Mouse (Mus musculus) left cerebral cortex, postnatal 25 days (tissue): Measurements from ENCODE around the gene Nrg3. TPM values are rescaled to one million over a fixed set of nuclear protein-coding genes. Genes with fewer than 3 reads are reported as not detected.

Experiments used
- DNase-seq, 2 experiments: peaks; one replicate each; pipeline ENCODE4 v3.0.0; 2022; ENCODE audit warnings: low spot score in 2 of 2, mixed read lengths in 1 of 2
- intact Hi-C: fragments of 180-260 bp; cut with DNase I; formaldehyde crosslinking; loops from one replicate; pipeline ENCODE4 v1.15.1; 2025
- total RNA-seq, 2 experiments: library from RNA; stranded (reverse); gene quantifications; 2 replicates each; pipeline ENCODE4 v1.2.3; 2021

Nrg3 gene
- total RNA-seq, 2 experiments from 2014 or later = 71.8 to 72.5 TPM

DNA sequence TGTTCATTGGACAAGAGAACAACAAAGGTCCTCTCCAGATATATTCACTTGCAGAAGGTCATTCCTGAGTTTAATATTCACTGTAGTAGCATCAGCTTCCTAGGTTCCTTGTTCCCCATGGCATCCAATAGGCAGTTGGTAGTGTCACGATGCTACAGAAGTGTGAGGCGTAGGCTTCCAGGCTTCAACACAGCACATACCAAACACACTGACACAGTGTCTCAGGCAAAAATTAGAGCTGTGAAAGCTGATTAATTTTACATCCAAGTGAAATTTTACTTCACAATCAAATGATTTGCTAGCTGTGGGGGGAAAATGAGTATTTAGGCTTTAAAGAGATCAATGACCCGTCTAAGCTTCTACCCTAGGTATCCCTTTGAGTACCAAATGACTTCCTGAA lies 438.4 kb downstream of the Nrg3 start:
- peak; percentile 39 to 81 for DNase-seq
- intact Hi-C loops = no loop called here

DNA sequence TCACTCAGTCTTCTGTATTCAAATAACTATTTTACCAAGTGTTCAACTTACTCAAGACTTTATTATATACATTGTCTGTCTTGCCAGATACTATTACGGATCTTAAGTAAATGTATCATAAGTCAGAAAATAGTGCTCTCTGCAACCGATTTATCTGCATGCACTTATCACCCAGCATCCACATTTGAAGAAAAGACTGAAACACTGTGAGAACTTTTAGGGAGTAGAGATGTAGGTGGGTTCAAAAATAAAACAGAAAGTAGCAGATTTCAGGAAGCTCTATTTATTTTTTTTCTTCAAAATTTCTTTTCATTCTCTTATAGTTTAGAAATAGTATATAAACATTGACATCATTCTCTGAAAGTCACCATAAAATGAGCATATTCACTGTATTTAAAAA lies 449.8 kb downstream of the Nrg3 start:
- DNase-seq = peak in 1 of 2 experiments; percentile 62
- intact Hi-C loops = no loop called here

DNA sequence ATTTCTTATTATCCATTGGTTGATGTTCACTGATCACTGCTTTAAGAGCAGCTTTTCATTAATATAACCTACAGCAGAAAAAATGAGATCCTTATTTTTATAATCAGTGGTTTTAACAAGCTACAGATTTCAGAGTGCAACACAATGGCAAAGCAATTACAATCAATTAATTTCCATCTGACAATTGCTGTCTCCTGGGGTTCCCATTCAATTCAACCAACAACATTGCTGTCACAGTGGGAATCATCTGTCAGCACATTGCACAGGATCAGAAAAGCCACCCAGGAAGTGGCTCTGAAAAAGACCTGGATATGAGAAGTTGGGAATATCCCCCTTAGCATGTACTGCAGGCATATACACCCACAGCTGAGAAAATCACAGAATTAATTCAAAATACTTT lies 458.8 kb downstream of the Nrg3 start:
- no peak for DNase-seq
- intact Hi-C loops = no loop called here

DNA sequence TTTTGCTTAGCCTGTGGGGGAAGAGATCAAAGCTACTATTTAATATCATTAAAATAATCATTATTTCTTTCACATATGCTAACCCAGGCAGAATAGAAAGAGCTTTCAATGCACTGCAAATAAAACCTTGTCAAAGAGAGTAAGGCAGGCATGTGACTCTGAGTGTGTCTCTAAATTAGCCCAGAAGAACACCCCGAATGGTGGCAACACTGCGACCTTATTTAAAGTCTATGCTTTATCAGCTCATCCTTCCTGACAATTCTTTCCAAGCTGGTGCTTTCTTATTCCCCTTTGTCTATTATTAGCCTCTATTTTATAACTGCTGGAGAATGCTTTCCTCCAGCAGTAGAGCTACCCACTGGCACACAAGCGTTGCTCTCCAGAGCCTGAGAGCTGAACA lies 475.0 kb downstream of the Nrg3 start:
- intact Hi-C loops = no loop called here
- peak in 1 of 2 experiments; percentile 14 for DNase-seq

DNA sequence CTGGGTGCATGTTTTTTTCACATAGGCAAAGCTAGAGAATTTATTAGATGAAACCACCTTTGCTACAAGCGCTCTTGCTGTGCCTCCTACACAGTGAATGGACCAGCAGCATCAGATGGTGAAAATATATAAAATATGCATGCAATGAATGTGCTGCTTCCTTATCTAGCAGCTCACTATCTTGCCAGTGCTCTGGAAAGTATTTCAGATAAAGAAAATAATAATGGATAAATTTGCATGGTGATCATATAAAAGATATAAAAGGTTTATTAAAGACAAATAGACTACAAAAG lies 480.4 kb downstream of the Nrg3 start:
- DNase-seq = peak in 1 of 2 experiments; percentile 23
- intact Hi-C loops = loop anchor here (5.0 kb wide), 2 partner anchors 45 to 480 kb away; partner anchors contain the start of gene Nrg3

DNA sequence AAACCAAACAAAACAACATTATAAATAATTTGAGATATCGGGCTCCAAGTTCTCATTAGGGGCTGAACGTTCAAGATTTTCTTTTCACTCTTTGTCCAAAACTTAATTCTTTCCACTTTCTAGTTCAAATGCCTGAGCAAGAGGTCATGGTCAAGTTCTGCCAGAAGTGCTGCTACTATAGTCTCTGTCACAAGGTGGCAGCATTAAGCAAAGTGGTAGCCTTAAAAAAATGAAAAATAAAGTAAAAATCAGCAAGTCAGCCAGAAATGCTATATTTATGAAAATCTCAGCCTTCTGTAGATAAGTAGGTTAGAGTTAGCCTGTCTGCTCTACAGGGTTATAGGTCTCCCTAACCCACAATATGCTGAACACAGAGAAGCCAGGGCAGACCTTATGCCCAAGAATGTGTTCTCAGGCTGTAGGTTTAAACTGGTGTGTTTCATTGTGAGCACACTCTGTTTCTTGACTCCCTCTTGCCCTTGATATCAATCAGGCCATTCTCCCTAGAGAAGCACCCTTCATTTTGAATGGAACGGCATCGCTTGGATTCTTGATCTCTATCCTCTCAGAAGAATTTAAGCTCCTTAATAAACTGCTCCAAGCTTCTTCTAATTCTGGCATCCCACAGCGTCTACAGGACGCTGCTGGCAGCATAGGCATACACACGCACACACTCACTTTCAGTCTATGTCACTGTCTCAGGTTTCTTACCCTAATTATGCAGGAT lies 480.9 kb downstream of the Nrg3 start:
- peak; percentile 57 to 75 for DNase-seq
- intact Hi-C loops = loop anchor here (5.0 kb wide), 2 partner anchors 45 to 480 kb away; partner anchors contain the start of gene Nrg3

DNA sequence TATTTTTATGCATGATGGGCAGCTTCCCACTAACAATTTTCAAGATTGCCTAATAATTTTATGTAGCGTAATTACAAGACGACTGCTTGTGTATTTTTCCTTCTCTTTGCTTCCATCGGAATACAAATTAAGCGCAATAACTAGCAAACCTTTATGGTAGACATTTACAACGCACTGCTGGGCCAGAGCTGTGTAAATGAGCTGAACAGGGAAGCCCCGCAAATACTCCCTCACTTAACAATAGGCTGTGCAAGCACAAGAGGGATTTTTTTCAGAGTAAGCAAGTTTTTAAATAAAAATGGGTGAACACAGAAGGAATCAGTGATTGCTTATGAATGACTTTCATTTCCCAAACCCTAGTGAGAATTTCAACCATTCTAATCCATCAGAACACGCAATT lies 513.5 kb downstream of the Nrg3 start:
- no peak for DNase-seq
- intact Hi-C loops = no loop called here

DNA sequence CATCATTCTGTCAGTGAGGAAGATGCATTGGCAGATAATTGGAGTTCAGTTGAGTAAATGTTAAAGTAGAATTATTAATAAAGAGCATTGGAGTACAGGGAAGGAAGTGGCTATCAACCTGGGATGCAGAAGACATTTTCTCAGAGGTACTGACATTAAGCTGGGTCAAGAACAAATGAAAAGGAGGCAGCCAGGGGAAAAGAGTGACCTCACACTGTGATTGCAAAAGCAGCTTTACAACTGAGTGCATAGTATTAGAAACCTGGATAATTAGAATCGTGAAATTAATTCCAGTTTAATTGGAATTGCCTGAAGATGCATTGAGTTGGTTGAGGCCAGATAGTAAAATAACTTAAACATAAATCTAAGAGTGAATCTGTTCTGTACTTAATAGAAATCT lies 535.4 kb downstream of the Nrg3 start:
- intact Hi-C loops = no loop called here

DNA sequence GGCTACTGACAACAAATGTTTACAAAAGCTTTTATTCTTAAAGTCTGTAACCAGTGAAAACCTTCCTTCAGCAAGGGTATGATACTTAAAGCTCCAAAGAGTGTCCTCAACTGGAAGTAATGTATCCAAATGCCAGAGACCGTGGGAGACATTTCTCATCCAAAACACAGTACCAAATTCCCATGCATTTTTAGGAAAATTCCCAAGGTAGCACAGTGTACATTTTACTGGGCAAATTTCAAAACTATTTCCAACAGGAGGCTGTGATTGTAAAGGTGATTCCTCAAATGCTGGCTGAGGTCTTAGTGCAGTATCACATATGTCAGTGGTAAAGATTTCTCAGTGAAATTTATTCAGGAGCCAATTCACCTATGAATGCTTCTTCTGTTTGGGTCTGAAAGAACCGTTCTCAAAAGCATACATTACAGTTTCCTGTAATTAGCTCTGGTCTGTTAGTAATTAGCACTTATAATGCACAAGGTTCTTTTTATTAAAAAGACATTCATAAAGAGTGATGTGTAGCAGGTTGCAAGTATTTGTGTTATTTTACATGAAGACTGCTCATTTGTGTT lies 536.3 kb downstream of the Nrg3 start:
- intact Hi-C loops = no loop called here
- DNase-seq = no peak

More for the DNA sequence above, 535.4 kb downstream of the Nrg3 start:
- no peak for DNase-seq

DNA sequence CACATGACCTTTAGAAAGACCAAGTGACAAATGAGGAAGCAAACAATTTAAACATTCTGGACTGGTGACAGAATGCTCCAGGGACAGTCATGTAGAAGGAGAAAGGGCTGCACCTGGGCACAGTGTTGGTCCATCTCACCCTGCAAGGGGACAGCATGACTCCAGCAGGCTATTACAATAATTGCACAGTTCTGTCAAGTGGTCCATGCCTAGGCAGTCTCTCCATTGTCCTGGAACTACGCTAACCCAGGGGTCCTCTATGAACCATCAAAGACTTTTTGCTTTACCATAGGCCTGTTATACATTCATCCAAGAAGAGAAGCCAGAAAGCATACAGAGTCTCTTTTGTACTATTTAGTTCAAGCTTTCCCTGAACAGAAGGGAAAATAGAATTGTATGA lies 549.2 kb downstream of the Nrg3 start:
- intact Hi-C loops = no loop called here
- DNase-seq = no peak

DNA sequence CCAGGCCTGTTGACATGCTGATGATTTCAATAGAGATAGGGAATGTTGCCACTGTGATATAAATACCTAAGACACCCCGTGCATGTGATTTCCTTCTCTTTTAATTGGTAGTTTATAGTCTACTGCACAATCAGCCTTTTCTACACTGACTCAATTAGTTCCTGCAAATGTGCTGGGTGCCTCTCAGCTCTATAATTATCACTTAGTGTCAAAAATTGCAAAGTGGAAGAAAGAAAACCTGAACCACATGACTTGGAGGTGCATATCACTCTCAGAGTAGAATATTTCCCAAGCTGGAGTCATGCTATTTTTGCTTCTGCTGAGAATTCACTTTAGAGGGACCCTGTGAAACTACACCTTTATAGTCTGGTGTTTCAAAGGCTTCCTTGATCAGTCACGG lies 552.1 kb downstream of the Nrg3 start:
- intact Hi-C loops = no loop called here
- peak in 1 of 2 experiments; percentile 51 for DNase-seq

DNA sequence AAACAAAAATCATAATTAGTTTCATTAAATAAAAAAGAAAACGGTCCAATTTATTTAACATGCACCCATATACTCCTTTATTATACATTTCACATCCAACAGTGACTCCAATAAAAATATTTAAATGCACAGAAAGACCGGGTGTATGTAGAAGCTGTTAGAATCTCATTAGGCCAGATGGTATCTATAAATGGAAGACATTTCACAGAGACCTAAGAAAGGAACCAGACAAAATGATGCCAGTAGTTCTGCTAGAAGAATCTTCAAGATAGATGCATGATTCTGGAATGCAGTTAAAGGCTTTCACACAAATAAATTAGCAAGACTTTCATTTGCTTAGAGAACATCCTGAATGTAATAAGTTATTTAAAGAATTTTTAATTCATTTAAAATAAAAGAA lies 602.3 kb downstream of the Nrg3 start:
- intact Hi-C loops = no loop called here
- DNase-seq = peak in 1 of 2 experiments; percentile 77

DNA sequence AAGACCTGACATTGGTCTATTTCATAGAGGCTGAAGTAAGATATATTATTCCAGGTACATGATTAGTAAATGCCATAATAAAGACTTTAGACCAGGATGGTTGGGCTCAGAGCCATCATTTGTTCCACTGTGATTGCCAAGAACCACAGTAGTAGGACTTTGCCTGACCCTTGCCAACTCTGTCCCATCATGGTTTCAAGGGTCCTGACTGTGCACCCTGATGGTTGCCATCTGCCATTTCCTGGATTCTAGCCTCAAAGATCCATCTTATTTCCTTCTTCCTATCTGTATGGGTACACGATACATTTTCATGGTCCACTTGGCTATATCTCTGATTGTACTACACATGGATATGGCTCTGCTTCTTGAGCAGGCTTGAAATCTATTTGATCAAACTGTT lies 625.3 kb downstream of the Nrg3 start:
- peak in 1 of 2 experiments; percentile 16 for DNase-seq
- intact Hi-C loops = no loop called here

DNA sequence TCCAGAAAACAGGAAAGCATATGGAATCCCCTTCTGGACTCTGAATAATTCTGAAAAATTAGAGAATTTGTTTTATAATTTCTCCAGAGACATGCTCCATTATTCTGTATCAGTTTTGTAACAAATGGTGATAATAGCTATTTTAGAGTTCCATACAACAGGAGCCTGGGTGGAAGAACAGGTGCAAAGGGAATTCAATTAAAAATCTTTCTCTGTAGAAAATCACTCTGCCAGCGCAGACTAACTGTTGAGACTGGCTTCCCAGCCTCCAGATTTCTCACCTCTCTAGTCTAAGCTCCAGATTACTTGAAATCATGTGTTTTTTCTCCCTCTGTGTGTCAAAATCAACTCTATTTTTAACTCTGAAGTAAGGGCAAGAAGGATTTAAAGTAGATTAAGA lies 625.8 kb downstream of the Nrg3 start:
- intact Hi-C loops = no loop called here
- peak; percentile 36 to 90 for DNase-seq

DNA sequence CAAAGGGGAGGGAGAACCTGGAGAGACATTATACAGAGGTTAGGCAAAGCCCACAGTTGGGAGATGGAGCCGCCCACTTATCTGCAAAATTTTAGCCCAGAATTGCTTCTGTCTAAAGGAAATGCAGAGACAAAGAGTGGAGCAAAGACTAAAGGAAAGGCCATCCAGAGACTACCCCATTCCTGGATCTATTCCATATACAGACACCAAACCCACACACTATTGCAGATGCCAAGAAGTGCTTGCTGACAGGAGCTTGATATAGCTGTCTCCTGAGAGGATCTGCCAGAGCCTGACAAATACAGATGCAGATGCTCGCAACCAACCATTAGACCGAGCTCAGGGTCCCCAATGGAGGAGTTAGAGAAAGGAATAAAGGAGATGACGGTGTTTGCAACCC lies 637.9 kb downstream of the Nrg3 start:
- DNase-seq = peak in 1 of 2 experiments; percentile 66
- intact Hi-C loops = no loop called here

DNA sequence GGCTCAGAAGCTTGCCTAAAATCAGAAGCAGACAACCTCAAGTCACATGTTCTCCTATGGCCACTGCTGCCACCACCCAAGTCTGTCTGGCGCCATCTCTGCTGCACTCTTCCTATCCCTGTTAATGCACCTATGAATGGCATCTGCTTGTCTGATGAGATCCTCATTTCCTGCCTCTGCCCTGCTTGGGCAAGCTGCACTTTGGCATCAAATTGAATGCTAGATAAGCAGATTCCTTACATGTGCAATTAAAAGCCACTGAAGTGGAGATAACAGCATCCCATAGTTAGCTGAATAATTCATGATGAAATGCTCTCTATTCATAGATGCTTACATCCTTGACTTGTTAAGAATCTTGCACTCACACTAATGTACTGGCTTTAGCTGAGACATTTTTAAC lies 648.0 kb downstream of the Nrg3 start:
- intact Hi-C loops = no loop called here
- no peak for DNase-seq

DNA sequence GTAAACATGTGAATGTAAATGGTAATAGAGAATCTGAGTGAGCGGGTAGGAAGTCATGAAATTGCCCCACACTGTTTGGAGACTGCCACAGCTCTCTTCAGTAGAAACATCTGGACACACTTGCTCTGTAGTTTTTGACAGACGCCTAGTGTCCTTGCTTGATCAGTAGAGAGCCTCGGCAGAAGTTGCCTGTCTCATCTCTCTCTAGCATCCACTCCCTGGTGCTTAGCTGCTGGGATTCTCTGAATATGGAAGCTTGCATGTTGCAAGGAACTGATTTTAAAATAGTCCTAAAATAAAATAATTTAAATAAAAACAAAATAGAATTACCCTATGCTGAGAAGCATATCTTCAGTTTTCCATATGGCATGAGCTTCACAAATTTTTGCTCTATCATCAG lies 675.9 kb downstream of the Nrg3 start:
- DNase-seq = peak in 1 of 2 experiments; percentile 55
- intact Hi-C loops = no loop called here

DNA sequence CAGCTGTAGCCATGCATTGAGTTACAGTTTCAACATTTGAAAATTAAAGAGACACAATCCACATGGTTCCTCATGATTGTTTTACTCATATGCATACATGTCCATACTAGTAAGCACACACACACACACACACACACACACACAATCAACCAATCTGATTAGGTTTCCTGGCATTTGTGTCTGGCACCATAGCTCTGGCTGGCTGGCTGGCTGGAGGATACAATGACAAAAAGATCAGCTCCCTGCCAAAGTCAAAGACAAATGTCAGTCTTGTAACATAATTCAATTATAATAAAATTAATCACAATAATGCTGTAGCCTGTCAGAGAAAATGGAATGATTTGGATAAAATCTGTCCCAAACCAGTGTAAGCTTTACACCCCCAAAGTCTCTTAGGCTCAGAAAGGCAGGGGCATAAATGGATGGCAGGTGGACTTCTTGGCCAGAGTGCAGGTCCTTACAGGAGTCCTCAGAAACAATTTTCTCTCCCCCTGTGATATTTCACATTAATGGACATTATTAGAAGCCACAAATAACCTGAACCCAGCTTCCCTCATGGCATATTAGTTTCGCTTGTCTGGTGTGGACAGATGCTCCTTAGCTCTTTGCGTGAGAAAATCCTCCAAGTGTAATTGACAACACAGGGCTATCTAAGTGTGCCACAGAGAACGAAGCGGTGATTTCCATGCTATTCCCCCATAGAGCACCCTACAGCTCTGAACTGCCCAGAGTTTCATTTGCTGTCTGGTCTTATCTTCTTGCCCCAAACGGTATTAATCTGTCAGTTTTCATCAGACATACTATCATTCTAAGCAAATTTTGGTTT lies 697.4 kb downstream of the Nrg3 start:
- intact Hi-C loops = no loop called here
- DNase-seq = no peak

DNA sequence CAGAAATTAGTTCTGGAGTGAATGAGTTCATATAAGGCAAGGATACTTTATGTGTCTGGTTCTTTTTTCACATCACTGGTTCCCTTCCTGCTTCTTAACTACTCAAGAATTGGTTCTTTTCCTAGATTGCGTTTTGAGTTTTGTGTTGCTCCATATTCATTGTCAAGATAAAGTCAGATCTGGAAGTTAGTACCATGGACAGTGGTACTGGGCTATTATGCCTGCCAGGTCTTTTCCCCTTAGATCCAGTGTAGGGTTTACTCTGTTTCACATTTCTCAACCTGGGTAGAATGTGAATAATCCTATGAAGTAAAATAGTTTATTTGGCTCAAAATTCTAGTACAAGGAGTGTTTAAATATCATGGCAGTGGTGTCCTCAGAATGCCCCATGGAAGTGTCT lies 698.1 kb downstream of the Nrg3 start:
- intact Hi-C loops = no loop called here
- no peak for DNase-seq

DNA sequence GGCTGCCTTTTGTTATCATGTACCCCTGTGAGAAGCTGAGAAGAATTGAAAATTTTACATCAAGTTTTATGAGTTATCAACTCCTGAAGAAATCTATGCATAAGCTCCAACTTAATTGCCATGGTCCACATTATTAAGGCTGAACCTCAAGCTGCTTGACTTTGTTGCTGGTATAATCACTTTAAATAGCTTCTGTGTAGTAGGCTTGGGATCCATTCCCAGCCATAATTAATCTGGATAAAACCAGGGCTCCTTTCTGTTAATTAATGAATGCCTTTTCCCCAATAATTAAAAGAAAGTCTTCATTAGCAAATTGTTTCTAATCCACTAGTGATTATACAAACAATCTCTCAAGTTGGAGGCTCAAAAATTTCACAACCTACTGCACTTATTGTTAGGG lies 742.4 kb downstream of the Nrg3 start:
- intact Hi-C loops = no loop called here
- no peak for DNase-seq

DNA sequence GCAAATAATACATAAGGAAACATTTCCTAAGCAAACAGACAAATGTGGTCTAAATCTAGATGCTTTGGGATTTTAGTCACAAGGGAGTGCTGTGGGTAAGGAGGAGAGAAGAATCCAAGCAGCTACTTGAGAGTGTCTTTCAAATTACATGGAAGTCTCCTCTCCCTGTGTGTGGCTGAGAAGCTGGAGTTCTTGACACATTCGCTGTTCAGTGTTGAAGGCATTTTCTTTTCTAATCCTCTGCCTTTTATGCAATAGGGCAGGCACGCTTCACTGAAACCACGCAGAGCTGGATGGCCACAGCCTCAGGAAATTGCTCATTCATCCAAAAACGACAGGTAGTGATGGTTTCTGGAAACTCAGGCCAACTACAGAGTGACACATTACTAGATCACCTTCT lies 769.0 kb downstream of the Nrg3 start:
- peak in 1 of 2 experiments; percentile 21 for DNase-seq
- intact Hi-C loops = no loop called here
